Mouse (Mus musculus) midbrain, embryonic 15.5 days (tissue): ENCODE results near the gene Atp8b2. TPM values are rescaled to one million over a fixed set of nuclear protein-coding genes. Genes with fewer than 3 reads are reported as not detected.

ENCODE experiments used
- ATAC-seq: fragments of 200-750 bp; cut with Nextera tagmentation; replicated peaks from 2 replicates; pipeline ENCODE4 v1.8.0; 2017; ENCODE audit warnings: moderate TSS enrichment
- H3K27ac ChIP-seq: fragments of 300-500 bp; sonication (generic); 2 replicates; pipeline ENCODE4 v1.5.1; 2015; ENCODE audit warnings: mild to moderate bottlenecking, inconsistent platforms
- H3K27me3 ChIP-seq: fragments of 300-500 bp; sonication (generic); replicated peaks from 2 replicates; pipeline ENCODE4 v1.6.1; 2015; ENCODE audit warnings: inconsistent platforms
- H3K36me3 ChIP-seq: fragments of 300-500 bp; sonication (generic); replicated peaks from 2 replicates; pipeline ENCODE4 v1.6.1; 2015; ENCODE audit warnings: inconsistent platforms
- H3K4me1 ChIP-seq: fragments of 300-500 bp; sonication (generic); 2 replicates; pipeline ENCODE4 v1.6.1; 2015; ENCODE audit warnings: inconsistent platforms
- H3K4me2 ChIP-seq: fragments of 300-500 bp; sonication (generic); 2 replicates; pipeline ENCODE4 v1.6.1; 2015; ENCODE audit warnings: inconsistent platforms, mild to moderate bottlenecking, moderate library complexity
- H3K4me3 ChIP-seq: fragments of 300-500 bp; sonication (generic); 2 replicates; pipeline ENCODE4 v1.5.1; 2015; ENCODE audit warnings: mild to moderate bottlenecking, inconsistent platforms
- H3K9ac ChIP-seq: fragments of 300-500 bp; sonication (generic); 2 replicates; pipeline ENCODE4 v1.6.1; 2015; ENCODE audit warnings: mild to moderate bottlenecking, inconsistent platforms
- H3K9me3 ChIP-seq: fragments of 300-500 bp; sonication (generic); 2 replicates; pipeline ENCODE4 v1.6.1; 2016; ENCODE audit warnings: inconsistent platforms
- WGBS: fragments of 180-500 bp; shearing (Covaris S2); methylation state at CpG from one replicate; pipeline ENCODE4 v1.1.7; 2015; ENCODE audit warnings: mixed read lengths; 5-methylcytosine and 5-hydroxymethylcytosine counted together
- polyA plus RNA-seq: library from polyadenylated mRNA; unstranded; fragments of >200 nt; fragmentation: Nextera tagmentation; extraction: Ambion mirVana; gene quantifications from 2 replicates; pipeline ENCODE4 v1.2.1, GENCODE M21; 2015

The Atp8b2 gene
- 12.8 and 13.6 TPM in 2 replicates for polyA plus RNA-seq

GRCm38 (mm10) chr3:89963221-89963763 lies at the start of gene Atp8b2:
Gene Atp8b2 (minus strand): TSS chr3:89963508.
- Histone ChIP-seq H3K9me3 (no peaks in the 10 kb centered on the region), H3K4me1 (peaks cover 54% of the 10 kb centered on the region), H3K4me3 (peak within 1 kb of the TSS; percentile 86), H3K27ac (peak within 1 kb of the TSS; percentile 93), H3K27me3 (no peaks in the 10 kb centered on the region), H3K4me2 (peak within 1 kb of the TSS; percentile 87), H3K9ac (peak within 1 kb of the TSS; percentile 94), H3K36me3 (no peaks in the 10 kb centered on the region)
- WGBS, result under 1% methylated on average over 34 of the region's 35 CpGs
- peak; percentile 72 for ATAC-seq

- Histone ChIP-seq H3K36me3 (peaks cover 88% of the 10 kb centered on the region), H3K9me3 (no peaks in the 10 kb centered on the region), H3K27me3 (no peaks in the 10 kb centered on the region), H3K27ac (no peak overlapping the region), H3K4me2 (no peak overlapping the region), H3K4me3 (no peak overlapping the region), H3K9ac (no peak overlapping the region), H3K4me1 (no peaks in the 10 kb centered on the region)
- ATAC-seq, result no peak
- WGBS, result 87% methylated on average over 2 of the region's 2 CpGs
Measured at GRCm38 (mm10) chr3:90010291-90010690, 47.0 kb upstream of the Atp8b2 start.

DNA sequence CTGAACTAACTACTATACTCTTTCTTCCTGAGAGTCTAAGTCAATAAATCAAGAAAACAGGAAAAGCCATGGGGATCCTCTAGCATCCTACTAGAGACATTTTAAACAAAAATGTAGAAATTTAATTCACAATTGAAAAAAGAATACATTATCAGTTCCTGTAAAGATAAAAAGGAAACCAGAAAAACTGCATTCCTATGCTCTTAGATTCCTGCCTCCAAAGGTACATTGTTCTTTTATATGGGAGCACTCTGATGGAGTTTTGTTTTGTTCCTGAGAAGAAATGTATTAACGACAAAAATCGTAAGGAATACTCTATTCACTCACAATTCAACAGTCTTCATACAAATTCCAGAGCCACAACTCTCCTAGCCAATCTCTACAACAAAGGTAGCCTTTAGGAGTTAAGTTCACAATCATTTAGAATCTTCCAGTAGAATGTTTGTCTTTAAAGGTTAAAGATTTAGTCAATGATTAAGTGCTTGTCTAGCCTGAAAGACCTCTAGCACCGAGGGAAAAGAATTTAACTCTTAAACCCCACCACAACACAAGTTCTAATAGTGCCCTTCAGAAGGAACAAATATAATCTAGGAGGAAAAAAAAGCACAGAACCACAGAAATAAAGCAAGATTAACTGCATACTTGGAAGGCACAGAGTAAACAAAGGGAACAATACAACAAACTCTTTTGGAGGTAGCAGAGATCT lies 40.9 kb upstream of the Atp8b2 start:
- no peaks in the 10 kb centered on the region for H3K9me3 ChIP-seq
- H3K27me3 ChIP-seq, result no peaks in the 10 kb centered on the region
- H3K4me1 ChIP-seq, result peaks cover 5% of the 10 kb centered on the region
- H3K9ac ChIP-seq, result no peak overlapping the region
- H3K4me3 ChIP-seq, result no peak overlapping the region
- no peak overlapping the region for H3K4me2 ChIP-seq
- ATAC-seq, result no peak
- H3K36me3 ChIP-seq, result peaks cover 57% of the 10 kb centered on the region
- 81% methylated on average over 3 of the region's 3 CpGs for WGBS
- no peak overlapping the region for H3K27ac ChIP-seq

DNA sequence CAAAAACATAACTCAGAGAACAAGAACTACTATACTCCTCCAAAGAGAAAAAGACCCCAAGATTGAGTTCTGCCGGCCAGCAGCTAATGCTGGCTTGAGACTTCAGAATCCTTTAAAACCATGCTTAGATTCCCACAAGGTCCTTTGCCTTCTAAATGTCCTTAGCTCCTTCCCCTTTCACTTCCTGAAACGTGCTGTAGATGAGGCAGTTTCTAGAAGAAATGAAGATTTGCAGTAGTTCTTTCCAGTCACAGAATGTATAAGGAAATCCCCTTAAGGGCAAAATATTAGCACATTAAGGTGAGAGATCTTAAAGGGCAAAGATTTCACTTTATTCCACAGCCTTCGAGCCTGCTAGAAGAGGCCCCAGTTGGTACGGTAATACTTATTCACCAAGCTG lies 36.5 kb upstream of the Atp8b2 start:
- no peak for ATAC-seq
- Histone ChIP-seq H3K4me2 (no peak overlapping the region), H3K27me3 (no peaks in the 10 kb centered on the region), H3K9ac (no peak overlapping the region), H3K4me1 (peaks cover 22% of the 10 kb centered on the region), H3K36me3 (peaks cover 22% of the 10 kb centered on the region; the same call in 1 of the 2 replicates), H3K27ac (no peak overlapping the region), H3K9me3 (no peaks in the 10 kb centered on the region), H3K4me3 (no peak overlapping the region)
- WGBS, result 87% methylated on average over 4 of the region's 4 CpGs

DNA sequence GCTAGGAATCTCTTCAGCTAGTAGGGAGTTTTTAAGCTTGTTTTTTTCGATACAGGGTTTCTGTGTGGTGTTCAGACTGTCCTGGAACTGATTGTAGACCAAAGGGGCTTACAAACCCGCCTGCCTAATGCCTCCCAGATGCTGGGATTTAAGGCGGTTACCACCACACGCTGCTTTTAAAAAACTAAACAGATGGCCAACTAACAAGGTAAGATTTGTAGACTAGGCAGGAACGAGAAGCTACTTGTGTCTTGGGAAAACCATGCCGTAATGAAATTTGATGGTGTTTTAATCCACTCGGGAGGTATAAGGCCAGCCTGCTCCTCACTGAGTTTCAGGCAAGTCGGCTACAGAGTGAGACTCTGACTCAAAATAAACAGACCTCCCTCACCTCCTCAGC lies 35.8 kb upstream of the Atp8b2 start:
- peaks cover 22% of the 10 kb centered on the region; the same call in 1 of the 2 replicates for H3K36me3 ChIP-seq
- ATAC-seq, result peak; percentile 64
- 21% methylated on average over 8 of the region's 8 CpGs for WGBS

GRCm38 (mm10) chr3:89998612-89999054 lies 35.3 kb upstream of the Atp8b2 start, which contains the start of gene Hax1:
Gene Hax1 (minus strand): TSS chr3:89998780.
- under 1% methylated on average over 26 of the region's 26 CpGs for WGBS
- Histone ChIP-seq H3K4me3 (peak within 1 kb of the TSS; percentile 57), H3K9ac (peak within 1 kb of the TSS; percentile 83), H3K4me1 (peaks cover 22% of the 10 kb centered on the region), H3K9me3 (no peaks in the 10 kb centered on the region), H3K36me3 (peaks cover 22% of the 10 kb centered on the region; the same call in 1 of the 2 replicates), H3K27me3 (no peaks in the 10 kb centered on the region), H3K4me2 (peak within 1 kb of the TSS; percentile 94), H3K27ac (peak within 1 kb of the TSS; percentile 89)
- ATAC-seq, result peak; percentile 96

More for the DNA sequence above, 35.8 kb upstream of the Atp8b2 start:
- Histone ChIP-seq H3K4me3 (peak overlapping the region; percentile 57), H3K4me1 (peaks cover 22% of the 10 kb centered on the region), H3K9ac (peak overlapping the region; percentile 83), H3K4me2 (peak overlapping the region; percentile 94), H3K9me3 (no peaks in the 10 kb centered on the region), H3K27ac (peak overlapping the region; percentile 89), H3K27me3 (no peaks in the 10 kb centered on the region)

GRCm38 (mm10) chr3:89997791-89998495 lies 34.6 kb upstream of the Atp8b2 start:
- peaks cover 22% of the 10 kb centered on the region; the same call in 1 of the 2 replicates for H3K36me3 ChIP-seq

DNA sequence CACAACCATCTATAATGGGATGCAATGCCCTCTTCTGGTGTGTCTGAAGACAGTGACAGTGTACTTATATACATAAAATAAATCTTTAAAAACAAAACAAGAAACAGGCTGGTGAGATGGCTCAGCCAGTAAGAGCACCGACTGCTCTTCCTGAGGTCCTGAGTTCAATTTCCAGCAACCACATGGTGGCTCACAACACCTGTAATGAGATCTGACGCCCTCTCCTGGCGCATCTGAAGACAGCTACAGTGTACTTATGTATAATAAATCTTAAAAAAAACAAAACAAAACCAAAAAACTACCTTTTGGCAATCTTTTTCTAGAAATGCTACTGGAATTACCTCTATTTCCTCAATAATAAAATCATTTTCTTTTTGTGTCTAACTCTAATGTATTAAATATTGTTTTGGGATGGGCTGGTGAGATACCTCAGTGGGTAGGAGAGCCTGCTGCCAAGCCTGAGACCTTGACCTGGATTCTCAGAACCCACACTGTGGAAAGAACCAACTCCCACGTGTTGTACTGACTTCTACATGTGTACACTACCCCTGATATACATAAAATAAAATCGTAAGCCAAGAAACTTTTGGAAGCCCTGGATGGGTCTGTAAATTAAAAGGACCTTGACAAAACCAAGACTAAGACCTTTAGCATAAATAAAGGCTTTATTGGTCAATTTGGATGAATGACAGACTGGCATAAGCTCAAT lies 31.7 kb upstream of the Atp8b2 start:
- no peak for ATAC-seq
- Histone ChIP-seq H3K27me3 (no peaks in the 10 kb centered on the region), H3K4me3 (no peak overlapping the region), H3K4me2 (no peak overlapping the region), H3K4me1 (peaks cover 22% of the 10 kb centered on the region), H3K9me3 (no peaks in the 10 kb centered on the region), H3K27ac (no peak overlapping the region), H3K36me3 (peaks cover 4% of the 10 kb centered on the region; the same call in 1 of the 2 replicates), H3K9ac (no peak overlapping the region)
- 92% methylated on average over 5 of the region's 5 CpGs for WGBS

More at GRCm38 (mm10) chr3:89997791-89998495, 34.6 kb upstream of the Atp8b2 start:
- Histone ChIP-seq H3K9ac (peak overlapping the region; percentile 83), H3K4me1 (peaks cover 22% of the 10 kb centered on the region), H3K4me3 (peak overlapping the region; percentile 57), H3K4me2 (peak overlapping the region; percentile 94), H3K9me3 (no peaks in the 10 kb centered on the region), H3K27ac (peak overlapping the region; percentile 89), H3K27me3 (no peaks in the 10 kb centered on the region)
- ATAC-seq, result peak; percentile 67
- 13% methylated on average over 23 of the region's 23 CpGs for WGBS

DNA sequence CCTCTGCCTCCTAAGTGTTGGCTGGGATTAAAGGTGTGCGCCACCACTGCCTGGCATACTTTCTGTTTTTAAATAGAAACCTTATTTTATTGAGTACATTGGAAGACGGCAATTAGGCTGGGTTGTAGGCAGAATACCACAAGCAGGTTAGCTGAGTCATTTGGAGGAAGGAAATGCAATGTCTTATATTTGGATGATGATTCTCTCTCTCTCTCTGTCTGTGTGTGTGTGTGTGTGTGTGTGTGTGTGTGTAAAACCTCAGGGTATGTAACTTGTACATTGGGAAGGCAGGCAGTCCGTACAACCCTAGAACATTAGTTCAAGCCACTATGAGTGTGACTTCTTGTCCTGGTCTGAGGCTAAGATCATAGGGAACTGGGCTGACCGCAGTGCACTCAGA lies 24.5 kb upstream of the Atp8b2 start:
- ATAC-seq, result no peak
- no peak overlapping the region for H3K4me3 ChIP-seq

DNA sequence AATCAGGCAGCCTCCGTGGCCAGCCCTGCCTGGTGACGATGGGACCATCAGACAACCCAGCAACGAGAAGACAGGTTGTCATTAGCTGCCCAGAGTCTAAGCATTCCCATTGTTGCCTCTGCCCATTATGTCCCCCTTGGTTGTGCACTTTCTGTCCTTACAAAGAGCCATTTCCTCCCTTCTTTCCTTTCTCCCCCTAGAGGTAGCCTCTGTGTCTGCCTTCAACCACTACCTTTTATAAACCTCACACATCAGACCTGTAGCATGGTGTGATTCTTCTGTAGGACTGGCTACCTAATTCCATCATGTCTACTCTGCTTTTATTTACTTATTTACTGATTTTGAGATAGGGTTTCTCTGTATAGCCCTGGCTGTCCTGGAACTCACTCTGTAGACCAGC lies 23.9 kb upstream of the Atp8b2 start:
- no peaks in the 10 kb centered on the region for H3K4me1 ChIP-seq
- no peaks in the 10 kb centered on the region for H3K9me3 ChIP-seq
- WGBS, result 64% methylated on average over 3 of the region's 3 CpGs
- no peak overlapping the region for H3K9ac ChIP-seq
- ATAC-seq, result no peak
- no peaks in the 10 kb centered on the region for H3K36me3 ChIP-seq
- H3K4me3 ChIP-seq, result no peak overlapping the region
- no peaks in the 10 kb centered on the region for H3K27me3 ChIP-seq
- H3K4me2 ChIP-seq, result no peak overlapping the region
- H3K27ac ChIP-seq, result no peak overlapping the region

More for the DNA sequence above, 24.5 kb upstream of the Atp8b2 start:
- 92% methylated on average over 4 of the region's 4 CpGs for WGBS
- H3K27ac ChIP-seq, result no peak overlapping the region
- H3K36me3 ChIP-seq, result no peaks in the 10 kb centered on the region
- no peaks in the 10 kb centered on the region for H3K27me3 ChIP-seq
- H3K4me1 ChIP-seq, result no peaks in the 10 kb centered on the region
- no peak overlapping the region for H3K9ac ChIP-seq
- no peak overlapping the region for H3K4me2 ChIP-seq
- H3K9me3 ChIP-seq, result no peaks in the 10 kb centered on the region

DNA sequence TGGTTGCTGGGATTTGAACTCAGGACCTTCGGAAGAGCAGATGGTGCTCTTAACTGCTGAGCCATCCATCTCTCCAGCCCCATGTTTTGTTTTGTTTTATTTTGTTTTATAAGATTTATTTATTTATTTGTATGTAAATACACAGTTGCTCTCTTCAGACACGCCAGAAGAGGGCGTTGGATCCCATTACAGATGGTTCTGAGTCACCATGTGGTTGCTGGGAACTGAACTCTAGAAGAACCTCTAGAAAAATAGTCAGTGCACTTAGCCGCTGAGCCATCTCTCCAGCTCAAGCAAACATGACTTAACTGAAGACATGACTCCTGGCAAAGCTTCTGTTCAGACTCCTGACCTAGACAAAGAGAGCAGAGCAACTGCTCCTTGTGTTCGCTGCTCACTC lies 19.1 kb upstream of the Atp8b2 start:
- 80% methylated on average over 5 of the region's 5 CpGs for WGBS
- no peak overlapping the region for H3K27ac ChIP-seq
- no peaks in the 10 kb centered on the region for H3K4me1 ChIP-seq
- no peak overlapping the region for H3K4me2 ChIP-seq
- no peaks in the 10 kb centered on the region for H3K27me3 ChIP-seq
- no peak for ATAC-seq
- no peaks in the 10 kb centered on the region for H3K36me3 ChIP-seq
- no peaks in the 10 kb centered on the region for H3K9me3 ChIP-seq
- no peak overlapping the region for H3K9ac ChIP-seq
- H3K4me3 ChIP-seq, result no peak overlapping the region

GRCm38 (mm10) chr3:89976859-89977258 lies 13.6 kb upstream of the Atp8b2 start:
- Histone ChIP-seq H3K36me3 (no peaks in the 10 kb centered on the region), H3K4me2 (no peak overlapping the region), H3K4me1 (no peaks in the 10 kb centered on the region), H3K27me3 (no peaks in the 10 kb centered on the region), H3K4me3 (no peak overlapping the region), H3K27ac (no peak overlapping the region), H3K9me3 (no peaks in the 10 kb centered on the region), H3K9ac (no peak overlapping the region)
- ATAC-seq, result no peak
